Mouse (Mus musculus) midbrain, embryonic 16.5 days (tissue): ENCODE results near the gene Pnmal1. TPM values are rescaled to one million over a fixed set of nuclear protein-coding genes. Genes with fewer than 3 reads are reported as not detected.

Experiments
- polyA plus RNA-seq: library from polyadenylated mRNA; unstranded; fragments of >200 nt; fragmentation: Nextera tagmentation; extraction: Ambion mirVana; gene quantifications from 2 replicates; pipeline ENCODE4 v1.2.1, GENCODE M21; 2015

Pnmal1 gene
- polyA plus RNA-seq, 1 experiment from 2014 or later: 83.1 TPM

Other genes with a start within 250 kb of the Pnmal1 start
- 0.18 TPM in 1 of 2 replicates, not detected in the other for gene Ceacam9, start 237.8 kb upstream of the Pnmal1 start, polyA plus RNA-seq
- 437 and 461 TPM in 2 replicates for gene Ap2s1, start 221.3 kb upstream of the Pnmal1 start, polyA plus RNA-seq
- 10.1 and 10.7 TPM in 2 replicates for gene Slc1a5, start 178.3 kb upstream of the Pnmal1 start, polyA plus RNA-seq
- 185 and 199 TPM in 2 replicates for gene Strn4, start 143.8 kb upstream of the Pnmal1 start, polyA plus RNA-seq
- gene Fkrp, start 142.9 kb upstream of the Pnmal1 start, polyA plus RNA-seq: 52.1 and 53.8 TPM in 2 replicates
- 6.0 and 6.9 TPM in 2 replicates for gene Prkd2, start 116.8 kb upstream of the Pnmal1 start, polyA plus RNA-seq
- 2.6 and 3.0 TPM in 2 replicates for gene Dact3, start 84.4 kb upstream of the Pnmal1 start, polyA plus RNA-seq
- 14.0 and 49.2 TPM in 2 replicates for gene Gng8, start 67.9 kb upstream of the Pnmal1 start, polyA plus RNA-seq
- 0.22 and 0.23 TPM in 2 replicates for gene Ptgir, start 53.2 kb upstream of the Pnmal1 start, polyA plus RNA-seq
- gene Calm3, start 35.6 kb upstream of the Pnmal1 start, polyA plus RNA-seq: 405 and 443 TPM in 2 replicates
- 186 and 206 TPM in 2 replicates for gene Pnmal2, start 15.0 kb upstream of the Pnmal1 start, polyA plus RNA-seq
- gene Gm42372, start 23.4 kb downstream of the Pnmal1 start, polyA plus RNA-seq: 7.2 and 7.3 TPM in 2 replicates
- gene Ccdc8, start 33.0 kb downstream of the Pnmal1 start, polyA plus RNA-seq: 6.4 and 6.9 TPM in 2 replicates
- gene Ppp5c, start 68.2 kb downstream of the Pnmal1 start, polyA plus RNA-seq: 118 and 127 TPM in 2 replicates
- 4.0 and 5.7 TPM in 2 replicates for gene Hif3a, start 102.7 kb downstream of the Pnmal1 start, polyA plus RNA-seq
- 5.7 and 7.2 TPM in 2 replicates for gene Psg16, start 114.4 kb downstream of the Pnmal1 start, polyA plus RNA-seq
- 0.06 TPM in 1 of 2 replicates, not detected in the other for gene Ceacam3, start 190.6 kb downstream of the Pnmal1 start, polyA plus RNA-seq
- 0.06 TPM in 1 of 2 replicates, not detected in the other for gene Psg29, start 243.8 kb downstream of the Pnmal1 start, polyA plus RNA-seq